Mouse (Mus musculus) thymus, postnatal 10 days (tissue): ENCODE measurements at regions not wholly inside any gene's neighbourhood (a gene's known extent, or its start where the extent isn't known, plus 50 kb on each side); places are given as distances from the start of the nearest gene placed in this dataset.

Experiments used
- DNase-seq, 2 experiments: peaks; one replicate each; pipeline ENCODE4 v3.0.0; 2021; ENCODE audit warnings: low spot score in 2 of 2

GRCm38 (mm10) chr1:126918876-126919275 is 88.3 kb upstream of the Nckap5 start:
- DNase-seq: no peak

- no peak for DNase-seq
Observed at GRCm38 (mm10) chr1:126917872-126918271, 87.3 kb upstream of the Nckap5 start.

GRCm38 (mm10) chr1:126916369-126916768 is 85.8 kb upstream of the Nckap5 start:
- no peak for DNase-seq

GRCm38 (mm10) chr1:126911277-126912060 is 80.9 kb upstream of the Nckap5 start:
- DNase-seq: no peak

- DNase-seq: no peak
Observed at GRCm38 (mm10) chr1:126907417-126907816, 76.8 kb upstream of the Nckap5 start.

DNA sequence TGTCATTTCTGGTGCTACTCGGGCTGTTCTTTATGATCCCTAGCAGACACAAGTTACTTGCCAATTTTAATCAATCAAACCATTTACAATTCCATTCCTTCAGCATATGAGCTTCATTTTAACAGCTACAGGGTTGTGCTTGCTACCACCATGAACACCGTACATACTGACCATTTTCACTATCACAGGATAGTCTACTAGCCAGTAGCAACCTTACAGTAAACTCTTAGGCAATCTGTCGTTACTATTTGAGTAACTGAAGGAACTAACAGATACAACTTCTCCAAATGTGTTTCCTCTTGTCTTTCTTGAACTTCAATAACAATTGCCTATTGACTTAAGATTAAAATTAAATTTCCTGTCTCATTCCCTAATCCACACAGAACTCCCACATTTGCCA is 67.9 kb upstream of the Nckap5 start:
- no peak for DNase-seq

DNA sequence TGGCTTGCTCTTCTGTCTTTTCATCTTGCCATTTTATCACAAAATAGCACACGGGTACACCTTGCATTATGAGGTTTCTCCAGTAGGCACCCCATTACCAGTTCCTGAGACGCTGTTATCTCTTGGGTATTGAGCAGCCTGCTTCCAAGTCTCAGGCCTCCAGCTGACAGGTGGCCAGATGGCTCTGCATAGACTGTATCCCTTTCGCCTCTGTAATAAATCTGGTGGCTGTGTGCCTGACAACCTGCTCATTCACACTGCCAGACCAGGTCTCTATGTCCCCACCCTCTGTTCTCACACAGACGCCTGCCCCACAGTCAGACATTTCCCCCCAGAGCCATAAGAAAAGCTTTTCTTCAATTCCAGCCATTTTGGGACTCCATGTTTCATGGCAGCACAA is 66.3 kb upstream of the Nckap5 start:
- no peak for DNase-seq

DNA sequence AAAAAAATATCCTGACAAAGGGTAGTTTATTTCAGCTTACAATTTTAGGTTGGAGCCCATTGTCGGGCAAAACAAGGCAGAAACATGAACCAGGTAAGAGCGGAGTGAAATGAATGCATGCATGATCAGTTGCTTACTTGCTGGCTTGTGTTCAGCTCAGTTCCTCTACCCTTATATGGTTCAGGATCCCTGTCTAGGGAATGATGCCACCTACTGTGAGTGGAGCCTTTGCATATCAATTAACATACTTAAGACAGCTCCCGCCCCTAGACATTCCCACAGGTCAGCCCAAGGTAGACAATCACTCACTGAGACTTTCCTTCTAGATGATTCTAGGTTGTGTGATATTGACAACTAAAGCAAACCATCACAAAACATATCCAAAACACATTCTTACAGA is 50.2 kb upstream of the Nckap5 start:
- no peak for DNase-seq
